Mouse (Mus musculus): Measurements from ENCODE around the gene Pde1a. TPM values are rescaled to one million over a fixed set of nuclear protein-coding genes. Genes with fewer than 3 reads are reported as not detected.

Pde1a gene
- total RNA-seq, 2 experiments from 2014 or later: not detected

DNA sequence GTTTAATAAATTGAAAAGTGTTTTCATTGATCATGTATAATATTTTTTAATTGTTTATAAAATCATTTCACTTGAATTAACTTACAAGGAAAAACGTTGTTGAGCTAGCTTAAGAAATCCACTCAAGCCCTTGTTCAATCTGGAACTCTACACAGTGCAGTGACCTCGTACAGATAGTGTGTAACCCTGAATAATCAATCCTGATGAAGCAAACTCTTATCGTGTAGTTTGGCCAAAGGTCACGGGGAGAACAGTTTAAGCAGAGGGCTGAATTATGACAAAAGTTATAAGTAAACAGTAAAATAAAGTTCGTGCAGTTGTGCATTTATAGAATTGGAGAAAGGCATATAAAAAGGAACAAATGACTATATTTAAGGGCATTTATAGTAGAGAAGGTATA, 159.7 kb downstream of the Pde1a start:
- ATAC-seq (replicated peaks; ENCODE audit: low FRiP score, poor library complexity, severe bottlenecking): no peak

DNA sequence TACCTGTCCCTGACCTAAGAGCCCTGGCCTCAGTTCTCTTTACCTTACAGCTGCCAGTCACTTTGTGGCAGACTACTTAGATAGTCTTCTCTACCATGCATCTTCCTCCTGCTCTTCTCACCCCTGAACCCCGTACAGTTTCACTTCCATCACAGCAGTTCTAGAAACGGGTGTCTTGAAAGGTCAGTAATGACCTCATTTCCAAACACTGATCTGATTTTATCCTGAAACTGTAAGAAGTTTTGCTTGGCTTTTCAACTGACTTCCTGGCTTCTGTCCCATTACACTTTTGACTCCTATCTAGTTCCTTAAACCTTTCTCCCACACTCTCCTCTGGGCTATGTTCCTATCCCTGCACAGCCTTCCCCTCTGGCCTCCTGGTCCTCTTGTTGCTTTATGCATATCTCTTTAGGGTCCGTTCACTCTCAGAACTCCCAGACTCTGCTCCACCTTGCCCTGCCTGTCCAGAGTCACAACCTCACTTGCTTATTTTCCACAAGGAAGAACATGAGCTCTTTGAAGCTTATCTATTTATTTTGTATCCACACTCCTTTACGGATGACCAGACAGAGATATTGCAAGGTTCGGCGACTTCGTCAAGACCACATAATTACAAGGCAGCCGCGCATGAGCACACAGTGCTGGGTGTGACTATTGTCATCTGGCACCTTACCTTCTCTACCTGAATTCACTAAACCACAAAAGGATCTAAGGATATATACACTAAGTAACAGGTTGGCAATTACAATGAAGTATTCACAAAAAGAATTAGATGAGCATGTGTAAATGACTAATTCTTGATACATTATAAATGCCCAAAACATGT, 162.4 kb downstream of the Pde1a start:
- ATAC-seq (replicated peaks; ENCODE audit: low FRiP score, poor library complexity, severe bottlenecking): no peak

DNA sequence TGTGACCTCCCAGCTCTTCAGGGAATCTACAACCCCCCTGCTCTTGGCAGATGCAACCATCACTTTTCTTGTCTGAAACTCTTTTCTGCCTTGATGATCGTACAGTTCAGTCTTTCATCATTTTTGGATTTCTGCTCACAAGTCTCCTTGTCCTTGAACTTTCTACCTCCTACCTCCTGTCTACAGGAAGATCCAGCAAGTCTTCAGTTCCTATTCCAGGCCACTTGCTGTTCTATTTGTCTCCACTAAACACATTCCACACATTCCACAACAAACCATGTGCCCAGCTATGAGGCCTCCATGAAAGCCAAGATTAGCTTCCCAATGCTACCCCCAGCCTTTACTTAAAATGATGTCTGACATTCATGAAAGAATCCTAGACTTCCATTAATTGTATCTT, 163.2 kb downstream of the Pde1a start:
- ATAC-seq (replicated peaks; ENCODE audit: low FRiP score, poor library complexity, severe bottlenecking): no peak

DNA sequence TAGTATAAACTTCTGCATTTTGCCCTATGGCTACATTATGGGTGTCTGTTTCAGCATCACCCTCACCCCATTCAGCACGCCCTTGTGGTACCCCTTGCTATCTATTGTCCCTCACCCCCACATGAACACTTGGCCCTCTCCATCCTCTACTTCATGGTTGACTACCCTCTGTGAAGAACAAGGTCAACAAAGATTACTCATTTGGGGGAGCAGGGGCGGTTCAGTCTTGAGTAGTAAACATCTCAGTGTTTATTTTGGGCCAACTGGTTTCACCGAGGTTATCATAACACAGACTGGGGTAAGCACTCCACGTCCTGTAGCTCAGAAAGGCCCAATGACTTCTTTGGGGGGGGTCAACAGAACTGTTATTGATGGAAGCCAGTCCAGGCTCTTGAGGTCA, 164.3 kb downstream of the Pde1a start:
- no peak for ATAC-seq (replicated peaks; ENCODE audit: low FRiP score, poor library complexity, severe bottlenecking)

DNA sequence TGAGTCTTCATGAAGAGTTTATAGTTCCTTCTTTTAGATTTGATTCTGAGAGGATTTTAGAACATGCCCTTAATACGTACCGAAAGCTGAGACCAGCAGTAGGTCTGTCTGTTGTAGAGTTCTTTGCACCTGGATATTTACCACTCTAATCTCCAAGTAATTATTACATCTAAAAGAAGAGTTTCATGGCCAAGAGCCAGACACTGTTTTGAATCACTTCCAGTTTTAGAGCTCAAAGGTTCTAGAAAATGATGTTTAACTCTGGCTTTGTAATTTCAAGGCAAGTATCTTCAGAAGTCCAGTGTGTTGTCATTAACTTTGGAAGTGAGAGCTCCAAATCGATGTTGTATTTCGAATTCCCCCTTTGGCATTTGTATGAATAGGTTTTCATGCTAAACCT, 167.8 kb downstream of the Pde1a start:
- ATAC-seq (replicated peaks; ENCODE audit: low FRiP score, poor library complexity, severe bottlenecking): no peak

DNA sequence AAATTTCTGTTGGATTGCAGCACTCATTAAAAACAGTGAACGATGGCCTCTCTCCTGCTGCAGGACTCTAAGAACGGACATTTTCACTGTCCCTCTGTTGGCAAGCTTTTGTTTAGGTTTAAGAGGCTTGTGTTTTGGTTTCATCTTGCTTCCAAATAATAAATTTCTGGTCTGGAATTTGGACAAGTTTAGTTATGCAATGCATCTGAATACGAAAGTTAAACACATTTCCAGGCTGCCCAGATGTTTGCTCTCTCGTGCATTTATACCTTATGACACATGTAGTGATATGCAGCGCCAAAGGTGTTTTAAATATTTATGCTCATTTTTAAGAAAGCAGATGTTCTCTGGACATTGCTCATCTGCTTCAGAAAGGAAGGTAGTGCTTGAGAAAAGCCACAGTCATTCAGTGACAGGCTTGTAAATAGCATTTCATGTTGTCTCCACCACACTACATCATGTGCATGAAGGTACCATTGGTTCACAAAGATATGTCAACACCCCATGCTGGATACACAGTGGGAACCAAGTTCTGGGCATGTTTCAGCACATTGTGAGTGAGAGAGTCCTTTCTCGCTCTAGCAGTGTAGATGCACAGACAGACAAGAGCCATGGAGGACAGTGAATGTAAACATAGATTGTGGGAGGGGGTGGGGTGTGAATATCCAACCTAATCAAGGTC, 171.5 kb downstream of the Pde1a start:
- ATAC-seq (replicated peaks; ENCODE audit: low FRiP score, poor library complexity, severe bottlenecking): no peak

DNA sequence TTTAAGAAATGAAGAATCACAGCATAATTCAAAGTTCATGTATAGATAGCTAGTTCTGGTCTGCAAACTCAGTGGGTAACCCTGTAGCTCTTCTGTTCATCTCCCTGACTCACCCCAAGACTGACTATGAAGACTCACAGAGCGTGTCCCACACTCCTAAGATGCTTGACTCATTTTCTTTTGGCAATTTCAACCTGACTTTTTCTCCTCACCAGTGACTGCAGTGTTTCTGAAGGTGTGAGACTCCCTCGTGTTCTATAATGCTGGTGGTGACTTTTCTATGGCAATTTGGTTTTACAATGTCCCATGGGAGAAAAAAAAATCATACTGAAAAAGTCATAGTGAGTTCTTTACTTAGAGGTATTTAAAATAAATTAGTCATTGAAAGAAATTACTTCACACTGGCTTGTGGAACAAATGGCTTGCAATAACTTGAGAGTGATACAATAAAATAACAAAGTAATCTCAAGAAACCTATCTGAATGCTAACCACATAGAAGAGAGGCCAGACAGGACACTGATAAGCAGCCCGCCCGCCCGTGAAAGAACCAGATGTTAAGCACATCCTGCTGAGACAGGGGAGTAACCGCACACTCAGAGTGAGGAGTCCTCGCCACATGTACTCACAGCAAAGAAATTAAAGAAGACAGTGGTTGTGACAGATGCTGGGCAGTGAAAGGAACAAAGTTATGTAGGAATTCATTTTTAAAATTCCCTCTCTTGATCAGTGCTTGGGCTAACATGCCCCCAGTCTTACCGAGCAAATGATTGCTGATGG, 183.2 kb downstream of the Pde1a start:
- no peak for ATAC-seq (replicated peaks; ENCODE audit: low FRiP score, poor library complexity, severe bottlenecking)

DNA sequence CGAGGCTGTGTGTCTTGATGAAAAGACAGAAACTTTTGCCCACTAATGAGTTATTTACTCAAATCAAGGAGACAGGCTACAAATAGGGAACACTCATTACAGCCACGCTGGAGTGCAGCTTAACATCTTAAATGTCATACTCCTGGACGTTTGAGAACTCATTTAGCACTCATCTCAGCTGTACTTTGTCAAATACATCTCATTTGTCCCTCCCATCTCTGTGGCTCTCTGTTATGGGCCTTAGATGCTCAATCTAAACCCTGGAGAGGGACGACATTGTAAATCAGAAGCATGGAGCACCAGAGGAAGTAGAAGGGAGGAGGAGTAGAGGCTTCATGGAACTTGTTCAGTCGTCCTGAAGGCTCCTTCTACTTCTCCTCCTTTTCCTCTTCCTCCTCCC, 194.6 kb downstream of the Pde1a start:
- ATAC-seq (replicated peaks; ENCODE audit: low FRiP score, poor library complexity, severe bottlenecking): no peak

DNA sequence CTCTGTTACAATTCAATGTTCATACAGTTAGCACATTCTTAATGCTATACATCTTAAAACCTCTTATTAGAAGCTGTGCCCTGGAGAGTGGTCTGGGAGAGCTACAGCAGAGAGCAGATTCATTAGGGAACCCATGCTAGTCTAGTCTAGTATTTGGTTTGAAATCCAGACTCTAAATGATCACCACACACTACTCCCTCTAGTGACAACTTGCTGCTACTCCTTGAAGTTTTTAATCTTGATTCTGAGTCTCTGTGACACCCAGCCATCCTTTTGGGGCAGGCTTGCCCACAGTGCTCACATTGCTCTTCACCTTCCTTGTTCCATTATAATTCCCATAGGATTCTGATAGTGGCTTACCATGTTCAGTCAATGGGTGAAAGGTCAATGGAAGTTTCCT, 206.9 kb downstream of the Pde1a start:
- ATAC-seq (replicated peaks; ENCODE audit: low FRiP score, poor library complexity, severe bottlenecking): no peak

DNA sequence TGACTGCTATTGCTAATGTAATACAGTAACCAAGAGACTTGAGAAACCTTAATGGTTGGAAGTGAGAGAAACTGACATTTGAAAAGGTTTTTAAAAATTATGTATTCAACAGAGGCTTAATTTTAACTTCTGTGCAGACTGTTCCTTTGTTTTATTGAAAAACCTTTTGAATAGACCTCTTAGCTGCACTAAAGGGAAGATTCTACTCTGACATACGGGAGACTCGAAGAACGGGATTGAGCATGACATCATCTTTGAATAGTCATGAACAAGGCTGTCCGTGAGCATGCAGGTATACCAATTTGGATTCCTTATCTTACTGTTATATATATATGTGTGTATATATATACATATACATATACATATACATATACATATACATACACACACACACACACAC, 207.9 kb downstream of the Pde1a start:
- no peak for ATAC-seq (replicated peaks; ENCODE audit: low FRiP score, poor library complexity, severe bottlenecking)

DNA sequence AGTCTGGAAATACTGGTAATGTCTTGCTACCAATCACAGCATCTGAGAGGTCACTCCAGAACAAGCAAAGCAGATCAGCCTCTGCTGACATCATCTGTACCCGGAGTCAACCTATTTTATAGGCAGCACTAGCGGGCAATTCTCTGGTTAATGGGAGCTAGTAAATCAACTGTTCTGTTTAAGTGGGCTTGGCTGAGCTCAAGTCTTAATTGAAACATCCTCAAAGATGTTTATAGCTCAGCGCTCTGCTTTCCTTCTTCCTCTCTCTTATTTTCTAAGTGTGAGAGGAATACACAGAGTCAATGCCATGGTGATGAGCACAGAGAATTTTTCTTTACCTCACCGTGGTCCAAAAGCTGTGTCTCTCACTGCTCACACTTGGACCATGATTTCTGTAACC, 208.8 kb downstream of the Pde1a start:
- ATAC-seq (replicated peaks; ENCODE audit: low FRiP score, poor library complexity, severe bottlenecking): no peak

DNA sequence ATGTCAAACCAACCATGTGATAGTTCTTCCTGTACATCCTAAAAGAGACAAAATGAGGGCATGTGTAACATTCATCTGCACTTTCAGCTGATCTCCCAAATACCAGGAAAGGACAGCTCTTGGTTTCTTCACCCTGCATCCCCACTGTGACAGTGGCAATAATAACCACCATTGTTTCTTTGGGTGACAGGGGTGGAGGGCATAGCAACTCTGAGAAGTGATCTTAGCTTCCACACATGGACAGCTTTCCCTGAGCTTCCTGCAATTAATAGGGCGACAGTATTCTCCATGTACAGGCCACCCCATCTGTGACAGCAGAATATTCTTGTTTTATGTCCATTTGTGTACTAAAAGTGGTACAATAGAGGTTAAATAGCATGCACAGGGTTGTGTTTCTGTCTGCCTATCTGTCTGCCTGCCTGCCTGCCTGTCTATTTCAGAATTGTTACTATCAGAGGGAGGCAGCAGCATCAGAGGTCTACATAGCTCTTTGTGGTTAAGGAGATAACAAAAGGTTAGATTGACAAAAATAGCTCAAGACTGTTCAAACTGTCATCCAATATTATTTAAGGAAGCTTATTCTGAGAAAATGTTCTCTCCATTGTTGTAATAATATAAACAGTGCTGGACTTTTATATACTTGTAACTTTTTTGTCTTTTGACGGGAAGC, 227.3 kb downstream of the Pde1a start:
- ATAC-seq (replicated peaks; ENCODE audit: low FRiP score, poor library complexity, severe bottlenecking): 0 out of 2 replicates have a peak, but pooled peaks have one; percentile 46

DNA sequence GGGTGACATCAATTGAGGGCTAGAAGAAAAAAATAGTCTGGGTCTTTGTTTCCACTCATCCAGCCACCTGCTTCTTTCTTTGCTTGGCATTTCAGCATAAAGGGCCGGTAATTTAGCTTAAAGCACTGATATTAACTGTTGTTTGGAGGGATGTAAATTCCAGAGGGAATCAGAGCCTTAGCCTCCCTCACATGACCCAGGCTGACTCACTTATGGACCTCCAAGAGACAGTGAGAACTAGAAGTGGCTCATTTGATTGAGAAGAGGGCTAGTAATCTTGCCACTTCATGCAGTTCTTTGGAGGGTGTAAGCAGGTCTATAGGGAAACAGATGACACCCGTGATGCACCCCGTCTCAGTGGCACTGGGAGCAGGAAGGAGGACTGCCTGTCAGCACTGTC, 230.7 kb downstream of the Pde1a start:
- no peak for ATAC-seq (replicated peaks; ENCODE audit: low FRiP score, poor library complexity, severe bottlenecking)

DNA sequence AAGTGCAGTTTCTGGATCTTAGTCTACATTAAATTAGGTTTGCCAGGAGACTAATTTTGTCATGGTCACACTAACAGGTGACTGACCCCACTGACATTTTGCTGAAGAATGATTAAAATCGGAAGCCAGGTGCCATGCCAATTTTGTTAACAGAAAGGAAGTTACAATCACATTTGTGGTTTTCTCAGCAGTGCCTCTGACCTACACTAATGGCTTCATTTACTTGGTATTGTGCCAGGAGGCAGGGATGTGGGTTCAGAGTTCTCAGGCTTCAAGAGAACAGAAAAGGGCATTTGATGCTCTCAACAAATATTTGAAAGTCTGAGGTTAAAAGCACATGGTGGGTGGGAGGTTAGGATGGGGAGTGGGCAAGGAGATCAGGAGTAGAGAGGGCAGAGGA, 236.4 kb downstream of the Pde1a start:
- no peak for ATAC-seq (replicated peaks; ENCODE audit: low FRiP score, poor library complexity, severe bottlenecking)

DNA sequence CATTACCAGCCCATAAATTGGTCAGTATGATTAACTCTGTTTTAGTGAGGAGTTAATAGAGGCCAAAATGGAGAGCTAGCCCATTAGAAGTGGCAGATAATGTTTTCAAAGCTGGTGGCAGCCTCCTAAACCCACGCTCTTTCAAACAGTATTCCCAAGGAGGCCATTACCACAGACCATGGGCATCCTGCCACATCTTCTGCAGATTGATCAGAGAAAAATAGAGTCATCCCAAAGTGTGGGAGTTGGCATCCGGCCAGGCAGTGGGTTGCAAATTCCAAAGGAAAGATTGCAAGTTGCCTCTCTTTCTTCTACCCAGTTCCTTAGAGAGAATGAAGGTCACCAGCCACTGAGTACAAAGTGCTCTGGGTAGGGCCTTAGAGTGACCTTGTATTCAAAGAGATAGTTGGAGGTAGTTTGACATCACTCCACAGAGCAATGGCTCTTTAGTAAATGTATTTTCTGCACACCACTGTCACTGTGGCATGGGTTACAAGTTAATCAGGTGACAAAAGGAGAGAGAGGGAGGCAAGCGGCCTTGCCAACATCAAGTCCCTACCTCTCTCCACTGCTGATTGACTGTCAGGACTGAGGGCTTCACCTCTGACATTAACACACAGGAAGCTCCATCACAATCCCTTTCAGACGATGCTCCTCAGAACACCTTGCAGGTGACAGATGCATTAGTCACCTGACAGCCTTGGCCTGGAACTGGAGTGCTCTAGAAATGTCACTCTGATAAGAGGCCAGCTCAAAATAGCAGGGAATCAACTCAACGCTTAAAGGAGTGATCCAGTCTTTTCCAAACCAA, 237.3 kb downstream of the Pde1a start:
- 0 out of 2 replicates have a peak, but pooled peaks have one; percentile 39 for ATAC-seq (replicated peaks; ENCODE audit: low FRiP score, poor library complexity, severe bottlenecking)

DNA sequence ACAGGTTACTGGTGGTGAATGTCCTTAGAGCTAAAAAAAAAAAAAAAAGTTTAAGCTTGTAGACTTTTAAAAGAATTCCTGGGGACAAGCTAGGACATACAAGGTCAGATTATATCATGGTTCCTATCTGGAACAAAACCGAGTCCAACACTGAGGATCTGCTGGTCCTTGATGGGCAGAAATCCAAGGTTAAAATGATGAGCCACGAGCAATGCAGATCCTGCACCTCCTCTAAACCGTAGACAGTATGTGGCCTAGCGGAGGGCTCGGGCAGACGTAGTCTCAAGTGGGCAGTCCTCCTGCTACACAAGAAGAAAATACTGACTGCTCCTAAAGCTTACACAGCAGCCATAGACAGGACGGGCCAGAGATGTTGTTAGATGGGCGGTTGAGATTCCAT, 238.5 kb downstream of the Pde1a start:
- ATAC-seq (replicated peaks; ENCODE audit: low FRiP score, poor library complexity, severe bottlenecking): no peak

DNA sequence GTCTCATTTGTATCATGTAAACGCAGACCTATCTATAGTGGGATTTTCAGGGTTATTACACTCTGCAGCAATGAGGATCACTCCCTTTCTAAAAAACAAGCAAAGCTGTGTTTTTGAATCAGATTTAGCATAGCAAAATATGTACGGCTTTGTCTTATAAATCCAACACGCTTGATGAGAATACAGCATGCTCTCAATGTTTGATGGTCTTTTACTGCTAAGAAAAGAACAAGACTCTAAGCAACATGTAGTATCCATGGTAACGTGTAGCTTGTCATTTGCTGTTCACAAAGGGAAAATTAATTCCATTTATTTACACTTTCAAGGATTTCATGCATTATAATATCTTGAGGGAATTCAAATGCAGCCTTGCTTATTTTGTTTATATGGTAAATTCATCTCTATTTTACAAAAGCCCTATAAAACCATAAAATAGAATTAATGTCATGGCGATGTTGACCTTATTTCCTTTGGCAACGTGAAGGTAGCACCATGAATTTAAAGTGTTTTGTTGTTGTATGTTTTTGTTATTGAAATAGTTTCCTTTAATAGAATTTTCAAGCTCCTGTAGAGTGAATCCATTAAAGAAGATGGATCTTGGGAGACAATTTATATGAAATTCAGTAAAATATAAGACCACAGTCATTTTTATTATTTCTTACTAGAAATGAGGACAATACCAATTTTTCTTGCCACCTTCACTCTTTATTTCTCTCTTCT, 245.5 kb downstream of the Pde1a start:
- ATAC-seq (replicated peaks; ENCODE audit: low FRiP score, poor library complexity, severe bottlenecking): no peak

DNA sequence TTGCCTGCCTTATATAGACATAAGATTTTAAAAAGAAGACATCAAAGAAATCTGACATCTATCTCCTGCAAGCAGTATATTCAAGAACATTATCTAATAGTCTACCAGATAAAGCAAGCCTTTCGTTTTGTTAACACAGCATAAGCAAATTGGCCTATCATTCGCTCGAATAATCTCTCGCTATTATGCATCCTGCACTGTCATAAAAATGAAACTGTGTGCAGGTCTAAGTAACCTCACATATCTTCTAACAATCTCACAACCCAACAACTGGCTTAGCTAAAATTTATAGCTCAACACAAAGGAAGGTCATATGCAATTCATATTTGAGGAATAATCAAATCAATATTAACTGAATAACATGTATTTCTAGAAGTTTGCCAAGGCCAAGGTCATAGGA, 246.0 kb downstream of the Pde1a start:
- no peak for ATAC-seq (replicated peaks; ENCODE audit: low FRiP score, poor library complexity, severe bottlenecking)

Data from erythroid progenitor cell, adult 5-6 weeks (primary cell).